ENCODE assay signal across 9 mouse cellular contexts in the genomic region with DNA sequence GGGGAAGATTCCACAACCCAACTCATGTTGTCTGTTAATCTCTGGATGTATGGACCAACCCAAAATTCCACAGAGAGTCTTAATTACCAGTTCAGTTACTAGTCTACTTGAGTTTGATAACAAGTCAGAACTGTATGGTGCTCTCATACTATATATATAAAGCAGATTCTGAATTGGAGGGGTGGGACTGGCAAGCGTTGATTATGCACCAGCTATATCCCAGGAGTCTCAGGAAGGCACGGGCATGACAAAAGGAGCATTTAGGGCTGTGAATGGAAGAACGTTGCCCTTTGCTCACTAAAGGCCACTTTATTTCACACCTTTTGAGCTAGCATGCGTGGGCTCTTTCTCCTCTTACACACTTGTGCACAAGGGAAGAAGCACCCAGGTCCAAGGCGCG. TPM values are rescaled to one million over a fixed set of nuclear protein-coding genes. Genes with fewer than 3 reads are reported as not detected.
DNase-seq lines count a peak whose midpoint lies in the region; ATAC-seq and TF ChIP-seq lines count a peak whose summit lies in the region.
"Had no signal": no experiment of that assay in that cellular context is flagged by ENCODE, and none has a peak within 500 bp of the region (broad histone marks: within the 10 kb centered on the region; RNA-seq: fewer than 3 reads in every experiment).

No protein-coding gene starts in this region.

- no peak for ATAC-seq in heart, embryonic 12.5 days (ENCODE audit: insufficient number of reproducible peaks, low FRiP score)
- ATAC-seq in forebrain, embryonic 14.5 days, result peak; percentile 27; the same call in 1 of the 2 replicates
- no peak for ATAC-seq in liver, embryonic 15.5 days (ENCODE audit: insufficient read depth)

- no peaks in the 10 kb centered on the region for H3K9me3 ChIP-seq in heart, embryonic 12.5 days (replicated peaks)
- H3K9me3 ChIP-seq in E14TG2a.4 (ENCODE audit: low read length), result no peaks in the 10 kb centered on the region
- no peaks in the 10 kb centered on the region for H3K9me3 ChIP-seq in forebrain, embryonic 14.5 days (replicated peaks; ENCODE audit: control insufficient read depth, low read length)
- no peaks in the 10 kb centered on the region for H3K9me3 ChIP-seq in liver, embryonic 15.5 days (replicated peaks)

- peaks cover 11% of the 10 kb centered on the region for H3K4me1 ChIP-seq in heart, embryonic 12.5 days (replicated peaks)
- H3K4me1 ChIP-seq in E14TG2a.4 (replicated peaks; ENCODE audit: low read depth, low read length), result peaks cover 11% of the 10 kb centered on the region
- H3K4me1 ChIP-seq in forebrain, embryonic 14.5 days (ENCODE audit: control insufficient read depth, insufficient read depth, low read length), result no peaks in the 10 kb centered on the region; the same call in 1 of the 2 replicates
- peaks cover 20% of the 10 kb centered on the region for H3K4me1 ChIP-seq in liver, embryonic 15.5 days (replicated peaks)

- WGBS in heart, embryonic 12.5 days, result 8% methylated on average over 6 of the region's 6 CpGs
- WGBS in forebrain, embryonic 14.5 days, result 9% methylated on average over 6 of the region's 6 CpGs
- whole genome bisulfite sequencing in liver, embryonic 15.5 days (ENCODE audit: insufficient replicate concordance), result 10% methylated on average over 6 of the region's 6 CpGs

- H3K9ac ChIP-seq in heart, embryonic 12.5 days, result peak overlapping the region; percentile 81
- peak overlapping the region; percentile 88 for H3K9ac ChIP-seq in forebrain, embryonic 14.5 days (ENCODE audit: low read length)
- H3K9ac ChIP-seq in liver, embryonic 15.5 days, result peak overlapping the region; percentile 53

- H3K27ac ChIP-seq in heart, embryonic 12.5 days (ENCODE audit: poor library complexity, severe bottlenecking), result no peak overlapping the region
- H3K27ac ChIP-seq in forebrain, embryonic 14.5 days (ENCODE audit: low read depth, low read length), result no peak overlapping the region
- H3K27ac ChIP-seq in liver, embryonic 15.5 days (replicated peaks), result no peak overlapping the region

- TF ChIP-seq CTCF in E14TG2a.4 (conservative IDR thresholded peaks at IDR 0.05; ENCODE audit: low read length), result no peak

- H3K4me2 ChIP-seq in heart, embryonic 12.5 days, result peak overlapping the region; percentile 98
- peak overlapping the region; percentile 96 for H3K4me2 ChIP-seq in forebrain, embryonic 14.5 days (ENCODE audit: low read length)
- H3K4me2 ChIP-seq in liver, embryonic 15.5 days, result peak overlapping the region; percentile 100

- no peak for DNase-seq in heart, adult 9 months (ENCODE audit: low spot score in 2 of 2)
- no peak for DNase-seq in forebrain, embryonic 14.5 days (ENCODE audit: low spot score)
- DNase-seq in adrenal gland, postnatal 10 days, result no peak
- no peak for DNase-seq in thymus, postnatal 14 days
- no peak for DNase-seq in layer of hippocampus, adult 18-20 months (ENCODE audit: low spot score in 2 of 2)

- peak overlapping the region; percentile 73 for H3K4me3 ChIP-seq in heart, embryonic 12.5 days
- H3K4me3 ChIP-seq in E14TG2a.4 (replicated peaks; ENCODE audit: low read length), result peak overlapping the region; percentile 93
- H3K4me3 ChIP-seq in forebrain, embryonic 14.5 days (ENCODE audit: low read depth, low read length), result peak overlapping the region; percentile 73
- H3K4me3 ChIP-seq in liver, embryonic 15.5 days (replicated peaks), result peak overlapping the region; percentile 71

- H3K36me3 ChIP-seq in heart, embryonic 12.5 days, result no peaks in the 10 kb centered on the region
- no peaks in the 10 kb centered on the region for H3K36me3 ChIP-seq in E14TG2a.4 (ENCODE audit: insufficient read depth, low read length)
- H3K36me3 ChIP-seq in forebrain, embryonic 14.5 days (ENCODE audit: control insufficient read depth, insufficient read depth, low read length), result no peaks in the 10 kb centered on the region
- no peaks in the 10 kb centered on the region for H3K36me3 ChIP-seq in liver, embryonic 15.5 days (replicated peaks)

- H3K27me3 ChIP-seq in heart, embryonic 12.5 days (replicated peaks), result peaks cover 26% of the 10 kb centered on the region
- H3K27me3 ChIP-seq in E14TG2a.4 (ENCODE audit: insufficient read depth, low read length), result peaks cover 44% of the 10 kb centered on the region
- H3K27me3 ChIP-seq in forebrain, embryonic 14.5 days (replicated peaks; ENCODE audit: control insufficient read depth, insufficient read depth, low read length), result peaks cover 4% of the 10 kb centered on the region; the same call in 1 of the 2 replicates
- H3K27me3 ChIP-seq in liver, embryonic 15.5 days, result peaks cover 66% of the 10 kb centered on the region

RNA-seq across cellular contexts. Expression of a gene that starts 0.5 kb away (rescaled TPM):
- 0.38 and 0.46 TPM in 2 replicates for polyA plus RNA-seq in heart, embryonic 12.5 days (2016; fragmentation: Nextera tagmentation; extraction: Ambion mirVana)
- polyA plus RNA-seq in forebrain, embryonic 14.5 days (2014; fragmentation: Nextera tagmentation; extraction: Ambion mirVana), result 1.4 and 1.7 TPM in 2 replicates
- polyA plus RNA-seq in liver, embryonic 15.5 days (2015; fragmentation: Nextera tagmentation; extraction: Ambion mirVana), result 0.17 and 0.32 TPM in 2 replicates
- under 1 TPM; 0.45 to 0.55 TPM for total RNA-seq in adrenal gland, postnatal 10 days (2021)
- 1 to 10 TPM; 1.1 to 1.5 TPM for total RNA-seq in layer of hippocampus, adult 18-20 months (2021)
- total RNA-seq: megakaryocyte-erythroid progenitor cell, adult 5-6 weeks had no signal

RNA-seq across cellular contexts. Expression of a gene that starts 24.7 kb away (rescaled TPM):
- 38.4 and 38.7 TPM in 2 replicates for polyA plus RNA-seq in heart, embryonic 12.5 days (2016; fragmentation: Nextera tagmentation; extraction: Ambion mirVana)
- polyA plus RNA-seq in forebrain, embryonic 14.5 days (2014; fragmentation: Nextera tagmentation; extraction: Ambion mirVana), result 22.7 and 25.2 TPM in 2 replicates
- 31.5 and 32.2 TPM in 2 replicates for polyA plus RNA-seq in liver, embryonic 15.5 days (2015; fragmentation: Nextera tagmentation; extraction: Ambion mirVana)
- total RNA-seq in adrenal gland, postnatal 10 days (2021), result 10 to 100 TPM in 1 of 2 experiments, 1 to 10 TPM in 1; 9.4 to 11.9 TPM
- total RNA-seq in layer of hippocampus, adult 18-20 months (2021), result under 1 TPM; 0.25 to 0.43 TPM
